Mouse (Mus musculus): Measurements from ENCODE around the gene Olfr1513.
"Not testable (repeated sequence)": the region's sequence is repeated elsewhere in the genome, so short reads cannot be mapped to it uniquely, and the experiment has no call there.

Gene Olfr1513

GRCm38 (mm10) chr14:52310343-52310742 is 45.9 kb downstream of the Olfr1513 start:
- DNase-seq (ENCODE audit: low spot score): not testable (repeated sequence)

- DNase-seq (ENCODE audit: low spot score): no peak
Observed at GRCm38 (mm10) chr14:52306100-52306499, 50.1 kb downstream of the Olfr1513 start.

- peak; percentile 65 for DNase-seq (ENCODE audit: low spot score)
Observed at GRCm38 (mm10) chr14:52304644-52305271, 51.5 kb downstream of the Olfr1513 start, which contains the start of gene Mettl3. Gene Mettl3 (minus strand): TSS chr14:52305128.

- DNase-seq (ENCODE audit: low spot score): not testable (repeated sequence)
Observed at GRCm38 (mm10) chr14:52303517-52303916, 52.7 kb downstream of the Olfr1513 start.
